Mouse (Mus musculus): ENCODE measurements around the gene Aen.
A peak's percentile ranks its signal among the peaks of the same experiment; 100 is the strongest.

The Aen gene

GRCm38 (mm10) chr7:78884139-78884538, 11.5 kb upstream of the Aen start:
- Histone ChIP-seq H3K36me3 (ENCODE audit: insufficient read depth, low read length) (no peaks in the 10 kb centered on the region), H3K9me3 (ENCODE audit: low read length) (no peaks in the 10 kb centered on the region), H3K4me1 (replicated peaks; ENCODE audit: low read depth, low read length) (peaks cover 52% of the 10 kb centered on the region), H3K4me3 (replicated peaks; ENCODE audit: low read length) (no peak overlapping the region), H3K27me3 (ENCODE audit: insufficient read depth, low read length) (peaks cover 76% of the 10 kb centered on the region)
- TF ChIP-seq NANOG (IDR thresholded peaks at IDR 0.05; ENCODE audit: borderline replicate concordance, low read length): no peak
- TF ChIP-seq POU5F1 (IDR thresholded peaks at IDR 0.05; ENCODE audit: borderline replicate concordance, low read length): no peak
- TF ChIP-seq CTCF (conservative IDR thresholded peaks at IDR 0.05; ENCODE audit: low read length): no peak

- TF ChIP-seq POU5F1 (IDR thresholded peaks at IDR 0.05; ENCODE audit: borderline replicate concordance, low read length) (no peak), NANOG (IDR thresholded peaks at IDR 0.05; ENCODE audit: borderline replicate concordance, low read length) (no peak), CTCF (conservative IDR thresholded peaks at IDR 0.05; ENCODE audit: low read length) (no peak)
- Histone ChIP-seq H3K9me3 (ENCODE audit: low read length) (no peaks in the 10 kb centered on the region), H3K4me1 (replicated peaks; ENCODE audit: low read depth, low read length) (peaks cover 52% of the 10 kb centered on the region), H3K36me3 (ENCODE audit: insufficient read depth, low read length) (no peaks in the 10 kb centered on the region), H3K4me3 (replicated peaks; ENCODE audit: low read length) (peak overlapping the region; percentile 70), H3K27me3 (ENCODE audit: insufficient read depth, low read length) (peaks cover 81% of the 10 kb centered on the region)
Observed at GRCm38 (mm10) chr7:78885404-78885803, 10.2 kb upstream of the Aen start.

- Histone ChIP-seq H3K4me3 (replicated peaks; ENCODE audit: low read length) (peak overlapping the region; percentile 70; the same call in 1 of the 2 replicates), H3K9me3 (ENCODE audit: low read length) (no peaks in the 10 kb centered on the region), H3K4me1 (replicated peaks; ENCODE audit: low read depth, low read length) (peaks cover 48% of the 10 kb centered on the region), H3K27me3 (ENCODE audit: insufficient read depth, low read length) (peaks cover 74% of the 10 kb centered on the region), H3K36me3 (ENCODE audit: insufficient read depth, low read length) (no peaks in the 10 kb centered on the region)
- no peak for TF ChIP-seq CTCF (conservative IDR thresholded peaks at IDR 0.05; ENCODE audit: low read length)
- TF ChIP-seq NANOG (IDR thresholded peaks at IDR 0.05; ENCODE audit: borderline replicate concordance, low read length): no peak
- no peak for TF ChIP-seq POU5F1 (IDR thresholded peaks at IDR 0.05; ENCODE audit: borderline replicate concordance, low read length)
Observed at GRCm38 (mm10) chr7:78886496-78886895, 9.2 kb upstream of the Aen start.

GRCm38 (mm10) chr7:78887431-78887842, 8.2 kb upstream of the Aen start:
- TF ChIP-seq CTCF (conservative IDR thresholded peaks at IDR 0.05; ENCODE audit: low read length) (no peak), NANOG (IDR thresholded peaks at IDR 0.05; ENCODE audit: borderline replicate concordance, low read length) (no peak), POU5F1 (IDR thresholded peaks at IDR 0.05; ENCODE audit: borderline replicate concordance, low read length) (no peak)

GRCm38 (mm10) chr7:78890641-78891040, 5.0 kb upstream of the Aen start:
- Histone ChIP-seq H3K27me3 (ENCODE audit: insufficient read depth, low read length) (peaks cover 42% of the 10 kb centered on the region), H3K4me1 (replicated peaks; ENCODE audit: low read depth, low read length) (peaks cover 43% of the 10 kb centered on the region), H3K4me3 (replicated peaks; ENCODE audit: low read length) (no peak overlapping the region), H3K36me3 (ENCODE audit: insufficient read depth, low read length) (no peaks in the 10 kb centered on the region), H3K9me3 (ENCODE audit: low read length) (no peaks in the 10 kb centered on the region)
- TF ChIP-seq CTCF (conservative IDR thresholded peaks at IDR 0.05; ENCODE audit: low read length) (peak; percentile 97), POU5F1 (IDR thresholded peaks at IDR 0.05; ENCODE audit: borderline replicate concordance, low read length) (no peak)

More at GRCm38 (mm10) chr7:78887431-78887842, 8.2 kb upstream of the Aen start:
- Histone ChIP-seq H3K4me3 (replicated peaks; ENCODE audit: low read length) (peak overlapping the region; percentile 48), H3K27me3 (ENCODE audit: insufficient read depth, low read length) (peaks cover 67% of the 10 kb centered on the region), H3K36me3 (ENCODE audit: insufficient read depth, low read length) (no peaks in the 10 kb centered on the region), H3K9me3 (ENCODE audit: low read length) (no peaks in the 10 kb centered on the region), H3K4me1 (replicated peaks; ENCODE audit: low read depth, low read length) (peaks cover 41% of the 10 kb centered on the region)

- Histone ChIP-seq H3K36me3 (ENCODE audit: insufficient read depth, low read length) (peaks cover 20% of the 10 kb centered on the region), H3K4me3 (replicated peaks; ENCODE audit: low read length) (0 out of 2 replicates have a peak overlapping the region, but pooled peaks have one; percentile 3), H3K27me3 (ENCODE audit: insufficient read depth, low read length) (peaks cover 16% of the 10 kb centered on the region), H3K9me3 (ENCODE audit: low read length) (no peaks in the 10 kb centered on the region), H3K4me1 (replicated peaks; ENCODE audit: low read depth, low read length) (peaks cover 41% of the 10 kb centered on the region)
- no peak for TF ChIP-seq NANOG (IDR thresholded peaks at IDR 0.05; ENCODE audit: borderline replicate concordance, low read length)
- TF ChIP-seq CTCF (conservative IDR thresholded peaks at IDR 0.05; ENCODE audit: low read length): no peak
- TF ChIP-seq POU5F1 (IDR thresholded peaks at IDR 0.05; ENCODE audit: borderline replicate concordance, low read length): no peak
Observed at GRCm38 (mm10) chr7:78893917-78894316, 1.7 kb upstream of the Aen start.

GRCm38 (mm10) chr7:78895021-78895652, 517 bp upstream of the Aen start:
- TF ChIP-seq POU5F1 (IDR thresholded peaks at IDR 0.05; ENCODE audit: borderline replicate concordance, low read length) (no peak), NANOG (IDR thresholded peaks at IDR 0.05; ENCODE audit: borderline replicate concordance, low read length) (no peak), CTCF (conservative IDR thresholded peaks at IDR 0.05; ENCODE audit: low read length) (no peak)
- Histone ChIP-seq H3K27me3 (ENCODE audit: insufficient read depth, low read length) (peaks cover 4% of the 10 kb centered on the region), H3K36me3 (ENCODE audit: insufficient read depth, low read length) (peaks cover 20% of the 10 kb centered on the region), H3K4me3 (replicated peaks; ENCODE audit: low read length) (peak overlapping the region; percentile 99), H3K9me3 (ENCODE audit: low read length) (no peaks in the 10 kb centered on the region), H3K4me1 (replicated peaks; ENCODE audit: low read depth, low read length) (peaks cover 41% of the 10 kb centered on the region)

- peaks cover 30% of the 10 kb centered on the region for H3K36me3 ChIP-seq (ENCODE audit: insufficient read depth, low read length)
Observed at GRCm38 (mm10) chr7:78897567-78897966, 1.9 kb downstream of the Aen start.

More at GRCm38 (mm10) chr7:78897567-78897966, 1.9 kb downstream of the Aen start:
- H3K4me1 ChIP-seq (replicated peaks; ENCODE audit: low read depth, low read length): peaks cover 51% of the 10 kb centered on the region
- peak overlapping the region; percentile 99 for H3K4me3 ChIP-seq (replicated peaks; ENCODE audit: low read length)
- H3K27me3 ChIP-seq (ENCODE audit: insufficient read depth, low read length): no peaks in the 10 kb centered on the region
- TF ChIP-seq CTCF (conservative IDR thresholded peaks at IDR 0.05; ENCODE audit: low read length) (no peak), NANOG (IDR thresholded peaks at IDR 0.05; ENCODE audit: borderline replicate concordance, low read length) (no peak), POU5F1 (IDR thresholded peaks at IDR 0.05; ENCODE audit: borderline replicate concordance, low read length) (no peak)
- no peaks in the 10 kb centered on the region for H3K9me3 ChIP-seq (ENCODE audit: low read length)

All from E14TG2a.4 (cell line).